Mouse (Mus musculus) CD8-positive naive resting alpha-beta T cell, adult 57 days (primary cell): ENCODE results near the gene Ggt7. TPM values are rescaled to one million over a fixed set of nuclear protein-coding genes. Genes with fewer than 3 reads are reported as not detected.

ENCODE experiments used
- total RNA-seq: library from RNA; stranded (reverse); gene quantifications from one replicate; pipeline ENCODE4 v1.2.4, GENCODE M21; 2023

Gene Ggt7
- total RNA-seq = 1.3 TPM

GRCm38 (mm10) chr2:155517455-155518423 lies at the start of gene Ggt7, which contains the start of gene Acss2:
Gene Ggt7 (minus strand): TSS chr2:155518237.
Gene Acss2 (plus strand): TSS chr2:155517948.

GRCm38 (mm10) chr2:155473570-155474088 lies 44.4 kb downstream of the Ggt7 start, which contains the start of gene Ncoa6:
Gene Ncoa6 (minus strand): TSS chr2:155473894.

Other genes with a start within 250 kb of the Ggt7 start
- gene Map1lc3a, start 241.9 kb downstream of the Ggt7 start, total RNA-seq = 26.5 TPM
- gene Pigu, start 160.8 kb downstream of the Ggt7 start, total RNA-seq = 22.7 TPM
- gene Trp53inp2, start 137.2 kb downstream of the Ggt7 start, total RNA-seq = 97.5 TPM
- gene Ncoa6, start 44.3 kb downstream of the Ggt7 start, total RNA-seq = 65.7 TPM
- gene Acss2, start 289 bp downstream of the Ggt7 start, total RNA-seq = 63.9 TPM
- 14.9 TPM for gene Gss, start 74.6 kb upstream of the Ggt7 start, total RNA-seq
- gene Myh7b, start 93.0 kb upstream of the Ggt7 start, total RNA-seq = not detected
- gene Trpc4ap, start 174.1 kb upstream of the Ggt7 start, total RNA-seq = 199 TPM
- 30.8 TPM for gene Edem2, start 211.2 kb upstream of the Ggt7 start, total RNA-seq
- not detected for gene Gm17581, start 217.6 kb upstream of the Ggt7 start, total RNA-seq
- not detected for gene Procr, start 232.9 kb upstream of the Ggt7 start, total RNA-seq